Mouse (Mus musculus) lung, postnatal 14 days (tissue): ENCODE measurements around the gene Stk24.
A peak's percentile ranks its signal among the peaks of the same experiment; 100 is the strongest.
"Not testable (repeated sequence)": the region's sequence is repeated elsewhere in the genome, so short reads cannot be mapped to it uniquely, and the experiment has no call there.

Experiments used
- DNase-seq: peaks from one replicate; pipeline ENCODE4 v3.0.0; 2021

Gene Stk24

GRCm38 (mm10) chr14:121379827-121380145 lies at the start of gene Stk24:
Gene Stk24, minus strand, starts transcription at chr14:121380011.
- no peak for DNase-seq

GRCm38 (mm10) chr14:121428148-121428547 lies 48.3 kb upstream of the Stk24 start:
- no peak for DNase-seq

- peak; percentile 28 for DNase-seq
Observed at GRCm38 (mm10) chr14:121426743-121427142, 46.9 kb upstream of the Stk24 start.

GRCm38 (mm10) chr14:121425004-121425793 lies 45.4 kb upstream of the Stk24 start:
- DNase-seq: no peak

GRCm38 (mm10) chr14:121423341-121423751 lies 43.5 kb upstream of the Stk24 start:
- peak; percentile 21 for DNase-seq

- DNase-seq: peak; percentile 48
Observed at GRCm38 (mm10) chr14:121422664-121423340, 43.0 kb upstream of the Stk24 start.

- no peak for DNase-seq
Observed at GRCm38 (mm10) chr14:121422000-121422399, 42.2 kb upstream of the Stk24 start.

GRCm38 (mm10) chr14:121417594-121417993 lies 37.8 kb upstream of the Stk24 start:
- peak; percentile 62 for DNase-seq

GRCm38 (mm10) chr14:121416626-121417319 lies 37.0 kb upstream of the Stk24 start:
- no peak for DNase-seq

GRCm38 (mm10) chr14:121414635-121415241 lies 34.9 kb upstream of the Stk24 start:
- DNase-seq: no peak

- DNase-seq: not testable (repeated sequence)
Observed at GRCm38 (mm10) chr14:121413726-121414125, 33.9 kb upstream of the Stk24 start.

- no peak for DNase-seq
Observed at GRCm38 (mm10) chr14:121408944-121409343, 29.1 kb upstream of the Stk24 start.

- DNase-seq: no peak
Observed at GRCm38 (mm10) chr14:121406943-121407342, 27.1 kb upstream of the Stk24 start.

- DNase-seq: no peak
Observed at GRCm38 (mm10) chr14:121405546-121405945, 25.7 kb upstream of the Stk24 start.

GRCm38 (mm10) chr14:121405120-121405519 lies 25.3 kb upstream of the Stk24 start:
- DNase-seq: no peak

GRCm38 (mm10) chr14:121399676-121400075 lies 19.9 kb upstream of the Stk24 start:
- no peak for DNase-seq

- no peak for DNase-seq
Observed at GRCm38 (mm10) chr14:121397471-121397870, 17.7 kb upstream of the Stk24 start.

GRCm38 (mm10) chr14:121395125-121395524 lies 15.3 kb upstream of the Stk24 start:
- no peak for DNase-seq

- peak; percentile 67 for DNase-seq
Observed at GRCm38 (mm10) chr14:121391927-121392326, 12.1 kb upstream of the Stk24 start.

- DNase-seq: no peak
Observed at GRCm38 (mm10) chr14:121387760-121388159, 7.9 kb upstream of the Stk24 start.

- no peak for DNase-seq
Observed at GRCm38 (mm10) chr14:121385440-121385839, 5.6 kb upstream of the Stk24 start.

- no peak for DNase-seq
Observed at GRCm38 (mm10) chr14:121383801-121384200, 4.0 kb upstream of the Stk24 start.

GRCm38 (mm10) chr14:121379116-121379826 lies 540 bp downstream of the Stk24 start:
- DNase-seq: peak; percentile 88
